Mouse (Mus musculus): Measurements from ENCODE around the gene Tmc4.

GRCm38 (mm10) chr7:3664524-3665214, 12.7 kb downstream of the Tmc4 start:
- no peak for TF ChIP-seq MAFK (IDR thresholded peaks at IDR 0.05; ENCODE audit: insufficient read depth, low read depth, low read length)
- TF ChIP-seq ZC3H11A (IDR thresholded peaks at IDR 0.05; ENCODE audit: borderline replicate concordance, low read depth, low read length) = no peak

Data from ES-E14 (cell line).